Mouse (Mus musculus): ENCODE data around the gene Dclk2.

Gene Dclk2

DNA sequence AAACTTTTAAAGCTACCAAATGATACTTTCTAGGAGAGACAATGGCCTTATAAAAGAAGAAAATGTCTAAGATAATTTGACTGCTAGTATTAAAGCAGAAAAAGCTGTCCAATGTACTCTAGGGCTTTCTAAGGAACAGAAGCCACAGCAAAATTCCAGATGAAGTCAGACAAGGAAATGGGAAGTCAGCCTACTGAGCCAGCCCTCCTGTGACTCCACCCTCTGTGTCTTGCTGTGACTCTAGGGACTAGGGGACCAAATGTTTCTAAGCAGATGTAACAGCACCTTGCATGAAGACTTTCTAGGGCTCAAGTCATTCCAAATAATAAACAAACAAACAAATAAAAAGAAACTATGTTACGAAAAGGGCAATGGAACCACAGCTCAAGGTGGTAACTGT is 75.1 kb downstream of the Dclk2 start:
- DNase-seq (ENCODE audit: extremely low spot score, low read depth, low spot score): no peak

DNA sequence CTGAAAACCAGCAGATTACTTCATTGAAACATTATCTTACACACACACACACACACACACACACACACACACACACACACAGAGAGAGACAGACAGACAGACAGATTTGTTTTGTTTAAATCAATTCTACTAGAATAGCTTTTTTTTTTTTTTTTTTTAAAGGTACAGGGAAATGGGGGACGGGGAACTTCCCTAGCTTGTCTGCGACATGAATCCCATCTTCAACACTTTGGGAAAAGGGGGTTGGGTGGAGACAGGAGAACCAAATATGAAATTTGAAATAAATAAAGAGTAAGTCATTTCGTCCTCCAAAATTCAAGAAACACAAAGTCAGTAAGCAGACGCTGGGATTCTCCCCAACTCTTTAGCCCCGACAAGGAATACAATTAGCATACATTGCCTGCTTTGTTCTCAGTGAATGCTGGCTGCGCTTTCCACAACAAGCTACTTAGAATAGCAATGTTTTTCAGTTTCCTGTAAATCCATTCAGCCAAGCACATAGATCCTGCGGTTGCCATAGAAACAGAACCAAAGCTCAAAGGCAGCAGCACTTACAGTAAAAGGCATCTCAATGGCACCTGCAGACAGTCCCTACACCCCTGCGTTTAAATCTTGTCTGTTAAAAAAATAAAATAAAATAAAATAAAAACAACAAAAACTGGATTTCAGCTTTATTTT is 75.7 kb downstream of the Dclk2 start:
- DNase-seq (ENCODE audit: extremely low spot score, low read depth, low spot score): no peak

GRCm38 (mm10) chr3:86842461-86842860 is 78.2 kb downstream of the Dclk2 start:
- no peak for DNase-seq (ENCODE audit: extremely low spot score, low read depth, low spot score)

GRCm38 (mm10) chr3:86839606-86840005 is 81.0 kb downstream of the Dclk2 start:
- DNase-seq (ENCODE audit: extremely low spot score, low read depth, low spot score): no peak

DNA sequence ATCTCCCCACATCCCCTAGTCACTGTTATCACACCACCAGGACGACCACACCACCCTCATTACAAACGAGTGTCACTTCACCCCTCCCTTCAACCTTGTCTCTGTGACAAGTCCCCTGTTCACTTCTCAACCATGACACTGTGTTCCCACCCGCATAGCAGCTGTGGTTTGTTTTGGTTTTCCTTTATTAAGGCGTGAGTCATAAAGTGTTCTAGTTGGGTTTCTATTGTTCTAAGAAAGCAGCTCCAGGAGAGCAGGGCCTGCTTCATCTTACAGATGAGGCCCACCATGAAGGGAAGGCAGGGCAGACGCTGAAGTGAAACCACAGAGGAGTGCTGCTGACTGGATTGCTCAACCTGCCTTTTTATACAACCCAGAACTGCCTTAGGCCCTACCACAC is 83.3 kb downstream of the Dclk2 start:
- DNase-seq (ENCODE audit: extremely low spot score, low read depth, low spot score): no peak

GRCm38 (mm10) chr3:86835180-86835579 is 85.5 kb downstream of the Dclk2 start:
- no peak for DNase-seq (ENCODE audit: extremely low spot score, low read depth, low spot score)

GRCm38 (mm10) chr3:86834341-86834740 is 86.3 kb downstream of the Dclk2 start:
- DNase-seq (ENCODE audit: extremely low spot score, low read depth, low spot score): no peak

- no peak for DNase-seq (ENCODE audit: extremely low spot score, low read depth, low spot score)
Observed at GRCm38 (mm10) chr3:86832591-86833267, 87.9 kb downstream of the Dclk2 start.

GRCm38 (mm10) chr3:86832115-86832514 is 88.5 kb downstream of the Dclk2 start:
- no peak for DNase-seq (ENCODE audit: extremely low spot score, low read depth, low spot score)

GRCm38 (mm10) chr3:86827506-86827905 is 93.1 kb downstream of the Dclk2 start:
- no peak for DNase-seq (ENCODE audit: extremely low spot score, low read depth, low spot score)

- DNase-seq (ENCODE audit: extremely low spot score, low read depth, low spot score): no peak
Observed at GRCm38 (mm10) chr3:86821383-86821782, 99.3 kb downstream of the Dclk2 start.

DNA sequence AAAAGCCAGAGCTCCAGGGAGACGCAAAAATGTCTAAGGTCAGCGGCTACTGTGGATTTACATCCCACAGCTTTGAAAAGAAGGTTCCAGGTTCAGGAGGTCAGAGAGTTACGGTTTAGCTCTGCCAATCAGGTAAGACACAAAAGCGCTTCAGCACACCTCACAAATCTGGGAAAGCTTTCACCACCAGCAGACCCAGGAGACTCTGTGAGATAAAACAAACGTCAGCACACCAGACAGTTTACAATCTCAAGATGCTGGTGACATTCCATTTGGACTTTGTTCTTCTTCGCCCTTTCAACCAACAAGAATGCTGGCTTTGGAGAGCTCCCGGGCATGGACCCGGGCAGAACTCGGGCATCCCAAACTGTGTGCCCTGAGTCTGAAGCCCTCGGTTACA is 100.3 kb downstream of the Dclk2 start:
- no peak for DNase-seq (ENCODE audit: extremely low spot score, low read depth, low spot score)

DNA sequence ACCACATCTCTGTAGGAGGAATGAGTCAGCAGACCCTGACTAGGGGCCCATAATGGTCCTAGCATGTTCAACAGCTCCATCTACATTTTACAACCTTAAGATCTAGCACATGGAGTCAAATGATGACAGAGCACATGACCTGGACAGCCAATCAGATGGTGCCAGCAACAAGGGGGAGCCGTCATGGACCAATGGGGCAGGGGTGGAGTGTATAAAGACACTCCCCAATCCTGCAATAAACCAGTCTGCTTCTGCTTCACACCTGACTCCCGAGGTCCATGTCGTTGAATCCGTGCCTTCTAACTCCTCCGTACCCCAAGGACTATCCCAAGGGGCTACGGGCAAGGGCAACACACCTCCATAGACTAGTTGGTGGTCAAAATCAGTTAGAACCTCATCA is 101.3 kb downstream of the Dclk2 start:
- no peak for DNase-seq (ENCODE audit: extremely low spot score, low read depth, low spot score)

GRCm38 (mm10) chr3:86818001-86818585 is 102.6 kb downstream of the Dclk2 start:
- DNase-seq (ENCODE audit: extremely low spot score, low read depth, low spot score): no peak

DNA sequence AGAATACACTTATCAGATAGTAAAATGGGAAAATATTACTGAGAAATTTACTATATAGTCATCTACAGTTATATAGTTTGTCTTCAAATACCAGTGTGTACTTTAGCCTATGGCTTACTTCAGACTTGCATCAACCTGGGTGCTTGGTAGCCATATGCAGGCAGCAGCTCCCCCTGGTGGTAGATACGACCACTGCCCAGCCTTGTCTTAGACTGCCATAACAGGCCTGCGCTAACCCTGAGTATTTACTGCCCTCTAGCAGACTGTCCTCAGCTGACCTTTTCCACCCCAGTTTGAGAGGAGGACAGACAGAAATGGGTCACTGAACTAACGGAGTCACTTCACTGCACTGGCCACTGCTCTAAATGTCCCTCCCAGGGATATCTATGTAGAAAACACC is 108.0 kb downstream of the Dclk2 start:
- DNase-seq (ENCODE audit: extremely low spot score, low read depth, low spot score): peak; percentile 58

- DNase-seq (ENCODE audit: extremely low spot score, low read depth, low spot score): no peak
Observed at GRCm38 (mm10) chr3:86810908-86811307, 109.7 kb downstream of the Dclk2 start.

DNA sequence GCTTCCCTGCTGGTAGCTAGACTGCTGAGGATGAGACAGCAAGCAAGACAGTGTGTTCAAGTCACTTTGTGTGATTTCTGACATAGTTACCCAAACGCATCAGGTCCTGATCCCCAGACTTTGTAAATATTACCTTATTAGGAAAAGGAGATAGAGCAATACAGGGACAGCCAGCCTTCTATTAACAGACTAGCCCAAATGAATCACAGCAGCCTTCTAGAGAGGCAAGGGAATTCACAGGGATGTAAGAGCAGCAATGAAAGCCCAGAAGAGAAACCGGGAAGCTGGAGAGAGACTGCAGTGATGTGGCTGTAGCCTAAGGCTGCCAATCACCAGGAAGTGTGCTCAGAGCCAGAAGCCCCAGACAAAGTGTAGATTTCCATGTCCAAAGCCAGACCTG is 111.0 kb downstream of the Dclk2 start:
- no peak for DNase-seq (ENCODE audit: extremely low spot score, low read depth, low spot score)

DNA sequence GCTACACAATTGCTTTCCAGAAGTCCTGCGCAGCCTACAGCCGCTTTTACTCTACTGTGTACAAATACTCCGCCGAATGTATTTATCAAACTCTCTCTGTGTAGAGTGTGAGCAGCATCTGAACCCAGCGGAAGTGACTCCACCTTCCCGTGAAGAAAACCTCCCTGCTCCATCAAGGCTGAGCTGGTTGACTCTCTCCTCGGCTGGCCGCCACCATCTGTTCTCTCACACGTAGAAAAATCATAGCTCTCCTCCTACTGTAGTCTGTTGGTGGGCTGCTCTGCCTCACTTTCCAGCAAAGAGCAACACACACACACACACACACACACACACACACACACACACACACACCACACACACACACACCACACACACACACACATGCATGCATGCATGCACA is 111.5 kb downstream of the Dclk2 start:
- no peak for DNase-seq (ENCODE audit: extremely low spot score, low read depth, low spot score)

- DNase-seq (ENCODE audit: extremely low spot score, low read depth, low spot score): no peak
Observed at GRCm38 (mm10) chr3:86807750-86808467, 112.7 kb downstream of the Dclk2 start.

DNA sequence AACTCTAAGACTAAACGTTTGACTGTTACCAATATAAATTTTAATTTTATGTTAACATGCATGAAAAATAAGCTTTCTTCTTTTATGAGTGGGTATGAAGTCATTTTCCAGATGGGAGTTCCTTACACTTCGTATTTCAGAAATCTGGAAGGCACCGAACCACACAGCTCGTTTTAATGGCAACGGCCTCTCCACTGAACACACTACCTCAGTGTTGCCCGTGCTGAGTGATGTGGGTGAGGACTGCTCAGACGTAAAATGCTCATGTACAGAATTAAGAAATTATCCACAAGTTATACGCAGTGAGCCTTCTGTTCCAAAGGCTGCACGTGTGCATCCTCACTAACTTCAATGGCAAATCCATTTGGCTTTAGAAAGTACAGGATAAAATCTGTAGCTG is 113.8 kb downstream of the Dclk2 start:
- no peak for DNase-seq (ENCODE audit: extremely low spot score, low read depth, low spot score)

GRCm38 (mm10) chr3:86804265-86804664 is 116.4 kb downstream of the Dclk2 start:
- no peak for DNase-seq (ENCODE audit: extremely low spot score, low read depth, low spot score)

DNA sequence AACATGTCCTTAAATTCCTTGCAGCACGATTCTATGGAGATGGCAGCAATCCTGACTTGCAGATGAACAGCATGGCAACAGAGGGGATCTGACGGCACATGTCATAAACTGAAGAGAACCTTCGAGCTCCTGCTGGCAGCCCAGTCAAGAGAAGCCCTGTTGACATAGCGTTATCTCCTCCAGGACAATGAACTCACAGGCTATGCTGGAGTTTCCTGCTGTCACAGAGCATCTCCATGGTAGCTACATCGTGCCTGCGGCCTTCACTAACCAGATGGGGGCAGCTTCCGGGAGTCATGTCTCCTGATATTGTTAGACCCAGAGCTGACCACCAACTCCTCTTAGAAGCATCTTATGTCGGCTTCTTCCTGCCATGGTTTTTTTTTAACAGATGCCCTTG is 117.8 kb downstream of the Dclk2 start:
- no peak for DNase-seq (ENCODE audit: extremely low spot score, low read depth, low spot score)

Measured in hindlimb bud, embryonic 11.5 days (tissue).